Mouse (Mus musculus): ENCODE results near the gene Farp1. TPM values are rescaled to one million over a fixed set of nuclear protein-coding genes. Genes with fewer than 3 reads are reported as not detected.

Farp1 gene
- total RNA-seq, 2 experiments from 2014 or later = not detected

- no peak for ATAC-seq (replicated peaks; ENCODE audit: low FRiP score, poor library complexity, severe bottlenecking)
Observed at GRCm38 (mm10) chr14:121053020-121053518, 18.1 kb downstream of the Farp1 start.

- ATAC-seq (replicated peaks; ENCODE audit: low FRiP score, poor library complexity, severe bottlenecking) = no peak
Observed at GRCm38 (mm10) chr14:121054062-121054461, 19.1 kb downstream of the Farp1 start.

GRCm38 (mm10) chr14:121057750-121058149, 22.8 kb downstream of the Farp1 start:
- no peak for ATAC-seq (replicated peaks; ENCODE audit: low FRiP score, poor library complexity, severe bottlenecking)

GRCm38 (mm10) chr14:121058481-121058880, 23.5 kb downstream of the Farp1 start:
- no peak for ATAC-seq (replicated peaks; ENCODE audit: low FRiP score, poor library complexity, severe bottlenecking)

GRCm38 (mm10) chr14:121059266-121059665, 24.3 kb downstream of the Farp1 start:
- ATAC-seq (replicated peaks; ENCODE audit: low FRiP score, poor library complexity, severe bottlenecking) = no peak

- no peak for ATAC-seq (replicated peaks; ENCODE audit: low FRiP score, poor library complexity, severe bottlenecking)
Observed at GRCm38 (mm10) chr14:121060484-121060883, 25.5 kb downstream of the Farp1 start.

GRCm38 (mm10) chr14:121061686-121062085, 26.7 kb downstream of the Farp1 start:
- no peak for ATAC-seq (replicated peaks; ENCODE audit: low FRiP score, poor library complexity, severe bottlenecking)

GRCm38 (mm10) chr14:121062238-121063082, 27.5 kb downstream of the Farp1 start:
- ATAC-seq (replicated peaks; ENCODE audit: low FRiP score, poor library complexity, severe bottlenecking) = no peak

- no peak for ATAC-seq (replicated peaks; ENCODE audit: low FRiP score, poor library complexity, severe bottlenecking)
Observed at GRCm38 (mm10) chr14:121064726-121065125, 29.7 kb downstream of the Farp1 start.

GRCm38 (mm10) chr14:121073093-121073866, 38.3 kb downstream of the Farp1 start:
- ATAC-seq (replicated peaks; ENCODE audit: low FRiP score, poor library complexity, severe bottlenecking) = no peak

GRCm38 (mm10) chr14:121074197-121074734, 39.3 kb downstream of the Farp1 start:
- no peak for ATAC-seq (replicated peaks; ENCODE audit: low FRiP score, poor library complexity, severe bottlenecking)

GRCm38 (mm10) chr14:121080739-121081138, 45.7 kb downstream of the Farp1 start:
- no peak for ATAC-seq (replicated peaks; ENCODE audit: low FRiP score, poor library complexity, severe bottlenecking)

GRCm38 (mm10) chr14:121082341-121082740, 47.3 kb downstream of the Farp1 start:
- no peak for ATAC-seq (replicated peaks; ENCODE audit: low FRiP score, poor library complexity, severe bottlenecking)

GRCm38 (mm10) chr14:121082793-121083192, 47.8 kb downstream of the Farp1 start:
- ATAC-seq (replicated peaks; ENCODE audit: low FRiP score, poor library complexity, severe bottlenecking) = no peak

- ATAC-seq (replicated peaks; ENCODE audit: low FRiP score, poor library complexity, severe bottlenecking) = no peak
Observed at GRCm38 (mm10) chr14:121083352-121083751, 48.4 kb downstream of the Farp1 start.

- ATAC-seq (replicated peaks; ENCODE audit: low FRiP score, poor library complexity, severe bottlenecking) = no peak
Observed at GRCm38 (mm10) chr14:121092517-121092916, 57.5 kb downstream of the Farp1 start.

- no peak for ATAC-seq (replicated peaks; ENCODE audit: low FRiP score, poor library complexity, severe bottlenecking)
Observed at GRCm38 (mm10) chr14:121093860-121094259, 58.9 kb downstream of the Farp1 start.

- ATAC-seq (replicated peaks; ENCODE audit: low FRiP score, poor library complexity, severe bottlenecking) = no peak
Observed at GRCm38 (mm10) chr14:121097640-121098435, 62.8 kb downstream of the Farp1 start.

- no peak for ATAC-seq (replicated peaks; ENCODE audit: low FRiP score, poor library complexity, severe bottlenecking)
Observed at GRCm38 (mm10) chr14:121099120-121099519, 64.1 kb downstream of the Farp1 start.

- no peak for ATAC-seq (replicated peaks; ENCODE audit: low FRiP score, poor library complexity, severe bottlenecking)
Observed at GRCm38 (mm10) chr14:121099876-121100275, 64.9 kb downstream of the Farp1 start.
